Mouse (Mus musculus) kidney, embryonic 16.5 days (tissue): ENCODE results near the gene Hes2. TPM values are rescaled to one million over a fixed set of nuclear protein-coding genes. Genes with fewer than 3 reads are reported as not detected.

Experiments
- ATAC-seq: fragments of 200-750 bp; cut with Nextera tagmentation; 2 replicates; pipeline ENCODE4 v1.8.0; 2017; ENCODE audit warnings: moderate TSS enrichment; ENCODE audit not compliant: low FRiP score, low TSS enrichment
- H3K27ac ChIP-seq: fragments of 300-500 bp; sonication (generic); 2 replicates; pipeline ENCODE4 v1.5.1; 2014; ENCODE audit warnings: low read length
- H3K27me3 ChIP-seq: fragments of 300-500 bp; sonication (generic); 2 replicates; pipeline ENCODE4 v1.6.1; 2014; ENCODE audit warnings: low read length, control low read depth, mixed read lengths; ENCODE audit not compliant: insufficient read depth
- H3K36me3 ChIP-seq: fragments of 300-500 bp; sonication (generic); 2 replicates; pipeline ENCODE4 v1.6.1; 2014; ENCODE audit warnings: low read length, control low read depth, mixed read lengths; ENCODE audit not compliant: insufficient read depth
- H3K4me1 ChIP-seq: fragments of 300-500 bp; sonication (generic); 2 replicates; pipeline ENCODE4 v1.6.1; 2014; ENCODE audit warnings: low read length, control low read depth, mixed read lengths; ENCODE audit not compliant: insufficient read depth
- H3K4me2 ChIP-seq: fragments of 300-500 bp; sonication (generic); replicated peaks from 2 replicates; pipeline ENCODE4 v1.6.1; 2014; ENCODE audit warnings: low read depth, low read length
- H3K4me3 ChIP-seq: fragments of 300-500 bp; sonication (generic); 2 replicates; pipeline ENCODE4 v1.5.1; 2014; ENCODE audit warnings: mild to moderate bottlenecking, low read length
- H3K9ac ChIP-seq: fragments of 300-500 bp; sonication (generic); replicated peaks from 2 replicates; pipeline ENCODE4 v1.6.1; 2014; ENCODE audit warnings: low read length
- H3K9me3 ChIP-seq: fragments of 300-500 bp; sonication (generic); 2 replicates; pipeline ENCODE4 v1.6.1; 2016; ENCODE audit warnings: low read length, control low read depth
- WGBS: fragments of 180-500 bp; shearing (Covaris S2); extraction: QIAGEN DNeasy Blood & Tissue Kit; methylation state at CpG from one replicate; pipeline ENCODE4 v1.1.7; 2014; 5-methylcytosine and 5-hydroxymethylcytosine counted together
- polyA plus RNA-seq: library from polyadenylated mRNA; unstranded; fragments of >200 nt; fragmentation: Nextera tagmentation; extraction: Ambion mirVana; gene quantifications from 2 replicates; pipeline ENCODE4 v1.2.1, GENCODE M21; 2015

Gene Hes2
- polyA plus RNA-seq, 1 experiment from 2014 or later: 0.14 TPM

DNA sequence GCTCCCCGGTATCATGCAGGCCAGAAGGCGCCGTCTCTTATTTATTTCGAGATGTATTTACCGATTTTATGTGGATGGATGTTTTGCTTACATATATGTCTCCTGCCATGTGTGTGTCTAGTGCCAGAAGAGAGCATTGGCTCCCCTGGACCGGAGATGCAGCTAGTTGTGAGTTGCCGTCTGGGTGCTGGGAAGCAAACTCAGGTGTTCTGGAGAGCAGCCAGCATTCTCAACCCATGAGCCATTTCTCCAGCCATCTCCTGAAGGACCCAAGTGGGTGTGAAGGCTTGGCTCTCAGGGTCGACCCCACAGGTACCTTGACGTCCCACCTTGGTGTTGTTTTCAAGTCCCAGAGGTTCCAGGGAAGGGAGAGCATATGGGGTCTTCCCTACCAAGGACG lies 23.5 kb downstream of the Hes2 start:
- Histone ChIP-seq H3K27ac (no peak overlapping the region), H3K4me1 (peaks cover 42% of the 10 kb centered on the region), H3K9me3 (no peaks in the 10 kb centered on the region), H3K9ac (no peak overlapping the region), H3K4me2 (no peak overlapping the region), H3K4me3 (no peak overlapping the region), H3K27me3 (no peaks in the 10 kb centered on the region), H3K36me3 (no peaks in the 10 kb centered on the region)
- WGBS: 86% methylated on average over 10 of the region's 10 CpGs
- ATAC-seq: no peak

DNA sequence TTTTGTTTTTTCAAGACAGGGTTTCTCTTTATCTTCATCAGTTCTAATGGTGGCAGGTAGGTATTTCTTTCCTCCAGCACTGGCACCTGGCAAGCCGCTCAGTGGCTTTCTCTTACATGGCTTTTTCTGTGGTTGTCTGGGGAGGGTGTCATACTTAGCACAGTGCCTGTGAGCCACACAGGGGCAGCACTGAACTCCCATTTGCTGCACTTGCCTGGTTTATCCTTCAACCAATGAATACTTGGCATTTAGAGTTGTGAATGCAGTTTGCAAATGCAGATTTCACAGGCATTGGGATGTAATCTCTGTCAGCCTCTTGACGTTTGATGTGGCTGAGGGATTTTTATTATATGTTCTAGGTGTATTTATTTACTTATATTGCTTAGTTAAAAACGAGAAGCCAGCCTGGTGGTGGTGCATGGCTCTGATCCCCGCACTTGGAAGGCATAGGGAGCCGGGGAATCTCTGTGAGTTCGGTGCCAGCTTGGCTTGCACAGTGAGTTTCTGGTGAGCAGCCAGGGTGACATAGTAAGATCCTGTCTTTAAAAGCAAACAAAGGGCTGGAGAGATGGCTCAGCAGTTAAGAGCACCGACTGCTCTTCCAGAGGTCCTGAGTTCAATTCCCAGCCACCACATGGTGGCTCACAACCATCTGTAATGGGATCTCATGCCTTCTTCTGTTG lies 25.8 kb downstream of the Hes2 start:
- Histone ChIP-seq H3K4me3 (no peak overlapping the region), H3K27ac (no peak overlapping the region), H3K9me3 (no peaks in the 10 kb centered on the region), H3K36me3 (no peaks in the 10 kb centered on the region), H3K4me1 (peaks cover 27% of the 10 kb centered on the region), H3K27me3 (no peaks in the 10 kb centered on the region), H3K9ac (no peak overlapping the region), H3K4me2 (no peak overlapping the region)
- ATAC-seq: no peak
- WGBS: 67% methylated on average over 7 of the region's 7 CpGs

DNA sequence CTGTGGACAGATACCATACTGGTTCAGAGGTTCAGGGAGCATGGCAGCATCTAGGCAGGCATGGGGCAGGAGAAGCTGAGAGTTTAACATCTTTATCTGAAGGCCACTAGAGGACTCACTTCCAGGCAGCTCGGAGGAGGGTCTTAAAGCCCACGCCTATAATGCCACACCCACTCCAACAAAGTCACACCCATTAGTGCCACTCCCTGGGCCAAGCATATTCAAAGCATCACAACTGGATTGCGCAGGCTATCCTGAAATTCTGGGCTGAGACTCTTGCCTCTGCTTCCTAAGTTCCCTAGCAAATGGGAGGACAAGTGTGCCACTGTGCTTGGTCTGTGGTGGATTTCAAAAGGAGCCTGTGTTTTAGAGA lies 26.5 kb downstream of the Hes2 start:
- peak overlapping the region; percentile 20 for H3K4me3 ChIP-seq
- H3K27me3 ChIP-seq: no peaks in the 10 kb centered on the region
- H3K4me1 ChIP-seq: peaks cover 28% of the 10 kb centered on the region
- 3% methylated on average over 3 of the region's 3 CpGs for WGBS
- peak overlapping the region; percentile 2; the same call in 1 of the 2 replicates for H3K9ac ChIP-seq
- ATAC-seq: peak; percentile 64
- H3K9me3 ChIP-seq: no peaks in the 10 kb centered on the region
- no peaks in the 10 kb centered on the region for H3K36me3 ChIP-seq
- H3K4me2 ChIP-seq: peak overlapping the region; percentile 41
- H3K27ac ChIP-seq: peak overlapping the region; percentile 75

DNA sequence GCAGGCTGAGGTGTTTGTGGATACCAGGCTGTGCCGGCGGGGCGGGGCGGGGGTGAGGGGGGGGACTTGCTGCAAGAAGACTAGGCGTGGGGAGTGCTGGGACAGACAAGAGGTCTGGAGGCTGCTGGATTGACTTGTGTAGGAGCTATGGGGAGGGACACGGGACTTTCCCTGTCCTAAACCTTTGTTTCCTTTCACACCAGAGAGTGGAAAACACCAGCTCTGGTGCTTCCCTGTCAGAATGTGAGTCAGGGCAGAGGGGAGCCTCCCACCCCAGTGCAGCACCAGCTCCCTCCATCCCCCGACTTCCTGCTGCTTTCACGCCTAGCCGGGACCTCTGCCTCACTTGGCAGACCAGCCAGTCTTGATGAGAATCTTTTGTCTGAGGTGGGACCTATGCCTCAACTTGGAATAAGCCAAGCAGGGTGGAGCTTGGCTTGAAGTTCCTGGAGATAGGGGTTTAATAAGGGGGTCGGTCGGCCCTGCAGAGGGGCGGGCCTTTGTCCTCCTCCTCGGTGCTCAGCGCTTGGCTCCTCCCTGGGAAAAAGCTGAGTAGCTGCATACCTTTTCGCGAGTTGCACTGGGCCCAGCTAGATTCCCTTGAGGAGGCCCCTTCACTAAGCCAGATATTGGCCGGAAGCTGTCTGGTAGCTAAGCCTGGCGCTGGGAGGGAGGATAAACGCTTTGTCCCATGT lies 27.0 kb downstream of the Hes2 start:
- H3K27me3 ChIP-seq: no peaks in the 10 kb centered on the region
- peak overlapping the region; percentile 20 for H3K4me3 ChIP-seq
- H3K9me3 ChIP-seq: no peaks in the 10 kb centered on the region
- H3K36me3 ChIP-seq: no peaks in the 10 kb centered on the region
- H3K4me2 ChIP-seq: peak overlapping the region; percentile 41
- H3K27ac ChIP-seq: peak overlapping the region; percentile 75
- peak; percentile 80 for ATAC-seq
- H3K9ac ChIP-seq: peak overlapping the region; percentile 2
- under 1% methylated on average over 19 of the region's 19 CpGs for WGBS
- peaks cover 23% of the 10 kb centered on the region for H3K4me1 ChIP-seq

DNA sequence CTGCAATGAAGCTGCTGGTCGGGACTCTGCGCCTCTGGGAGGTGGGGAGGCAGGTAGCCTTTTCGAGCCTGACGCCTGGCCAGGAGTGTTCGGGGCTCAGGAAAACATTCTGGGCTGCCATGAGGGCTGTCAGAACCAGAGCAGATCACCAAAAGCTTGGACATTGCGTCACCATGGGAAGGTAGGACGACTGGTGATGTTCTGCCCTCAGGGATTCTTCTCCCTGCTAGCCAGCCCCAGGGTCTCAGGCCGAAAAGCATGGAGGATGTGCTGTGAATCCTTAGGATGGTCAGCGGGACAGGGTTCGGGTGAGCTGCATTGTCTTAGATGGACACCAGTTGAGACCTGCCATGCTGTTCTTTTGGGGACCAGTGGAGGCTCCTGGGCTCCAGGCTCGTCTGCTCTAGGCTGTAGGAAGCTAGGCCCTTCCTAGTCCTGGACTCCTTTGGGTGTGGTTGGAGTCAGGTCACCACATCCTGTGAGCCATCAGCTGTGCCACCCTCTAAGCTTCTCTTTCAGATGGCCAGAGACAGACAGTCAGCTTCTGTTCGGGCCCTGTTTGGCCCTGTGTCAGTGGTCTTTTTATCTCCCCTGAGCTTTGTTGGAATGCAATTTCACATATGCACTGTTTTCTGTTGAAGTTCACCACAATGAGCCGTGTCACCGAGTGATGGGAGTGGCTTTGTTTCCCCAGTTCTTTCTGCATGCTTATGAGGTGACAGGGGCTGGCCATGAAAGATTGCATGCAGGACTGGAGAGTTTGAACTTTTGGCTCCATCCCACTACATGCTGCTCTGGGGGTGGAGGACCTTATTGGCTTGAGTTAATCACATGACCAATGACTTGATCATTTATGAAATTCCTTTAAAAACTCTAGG lies 27.8 kb downstream of the Hes2 start:
- Histone ChIP-seq H3K36me3 (no peaks in the 10 kb centered on the region), H3K4me2 (peak overlapping the region; percentile 41), H3K27ac (peak overlapping the region; percentile 75), H3K4me1 (peaks cover 23% of the 10 kb centered on the region), H3K9me3 (no peaks in the 10 kb centered on the region), H3K27me3 (no peaks in the 10 kb centered on the region), H3K9ac (peak overlapping the region; percentile 2), H3K4me3 (peak overlapping the region; percentile 20)
- WGBS: 35% methylated on average over 14 of the region's 14 CpGs
- peak; percentile 32; the same call in 1 of the 2 replicates for ATAC-seq

DNA sequence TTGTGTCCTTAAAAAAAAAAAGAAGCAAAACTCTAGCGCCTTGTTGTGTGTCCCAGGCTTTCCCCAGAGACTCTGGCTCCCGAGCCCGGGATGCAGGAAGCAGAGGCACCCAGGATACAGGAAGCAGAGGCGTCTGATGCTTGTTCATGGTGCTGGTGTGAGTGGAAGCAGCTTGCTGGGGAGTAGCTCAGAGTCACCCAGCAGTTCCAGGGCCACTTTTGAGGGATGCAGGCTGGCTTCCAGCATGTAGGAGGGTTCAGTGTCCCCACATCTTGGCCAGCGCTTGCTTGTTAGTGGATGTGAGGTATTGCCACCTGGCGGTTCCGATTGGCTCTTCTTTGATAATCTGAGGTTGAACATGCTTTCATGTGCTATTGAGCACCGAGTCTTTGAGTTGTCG lies 28.5 kb downstream of the Hes2 start:
- WGBS: 84% methylated on average over 9 of the region's 9 CpGs
- no peak overlapping the region for H3K4me3 ChIP-seq
- H3K36me3 ChIP-seq: no peaks in the 10 kb centered on the region
- no peak for ATAC-seq
- no peak overlapping the region for H3K27ac ChIP-seq
- H3K9me3 ChIP-seq: no peaks in the 10 kb centered on the region
- H3K4me1 ChIP-seq: peaks cover 23% of the 10 kb centered on the region
- H3K9ac ChIP-seq: no peak overlapping the region
- H3K4me2 ChIP-seq: 0 out of 2 replicates have a peak overlapping the region, but pooled peaks have one; percentile 41
- no peaks in the 10 kb centered on the region for H3K27me3 ChIP-seq

DNA sequence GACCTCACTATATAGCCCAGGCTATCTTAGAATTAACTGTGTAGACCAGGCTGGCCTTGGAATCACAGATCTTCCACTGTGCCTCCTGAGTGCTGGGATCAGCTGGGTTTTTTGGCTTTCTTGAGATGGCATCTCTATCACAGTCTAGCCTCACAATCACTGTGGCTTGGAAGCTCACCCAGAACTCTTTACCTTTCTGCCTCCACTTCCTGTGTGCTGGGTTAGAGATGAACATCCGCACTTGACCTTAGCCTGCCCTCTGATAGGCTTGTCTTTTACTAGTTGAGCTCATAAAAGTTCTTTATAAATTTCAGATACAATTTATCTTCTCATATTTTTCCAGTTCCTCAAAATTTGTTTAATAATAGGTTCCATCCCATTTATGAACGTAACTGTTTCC lies 30.0 kb downstream of the Hes2 start:
- WGBS: 97% methylated on average over 2 of the region's 2 CpGs
- Histone ChIP-seq H3K4me1 (peaks cover 23% of the 10 kb centered on the region), H3K27ac (no peak overlapping the region), H3K4me3 (no peak overlapping the region), H3K27me3 (no peaks in the 10 kb centered on the region), H3K9me3 (no peaks in the 10 kb centered on the region), H3K9ac (no peak overlapping the region), H3K4me2 (no peak overlapping the region), H3K36me3 (no peaks in the 10 kb centered on the region)
- ATAC-seq: no peak

DNA sequence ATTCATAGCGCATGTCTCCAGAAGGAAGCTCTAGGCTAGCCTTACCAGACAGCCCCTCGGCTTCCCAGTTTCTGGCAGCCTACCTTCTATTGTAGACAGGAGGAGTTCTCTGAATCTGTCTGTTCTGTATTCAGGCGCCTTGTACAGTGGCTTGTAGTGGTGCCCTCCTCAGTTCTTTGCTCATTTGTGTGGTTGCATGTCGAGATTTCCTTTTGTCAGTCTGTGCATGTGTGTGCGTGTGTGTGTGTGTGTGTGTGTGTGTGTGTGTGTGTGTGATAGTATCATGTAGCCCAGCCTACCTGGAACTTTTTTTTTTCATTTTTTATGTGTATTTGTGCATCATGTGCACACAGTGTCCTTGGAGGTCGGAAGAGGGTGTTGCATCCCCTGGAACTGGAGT lies 30.4 kb downstream of the Hes2 start:
- Histone ChIP-seq H3K9ac (no peak overlapping the region), H3K4me2 (no peak overlapping the region), H3K4me1 (peaks cover 23% of the 10 kb centered on the region), H3K36me3 (no peaks in the 10 kb centered on the region), H3K4me3 (no peak overlapping the region), H3K27ac (no peak overlapping the region), H3K9me3 (no peaks in the 10 kb centered on the region), H3K27me3 (no peaks in the 10 kb centered on the region)
- WGBS: 92% methylated on average over 6 of the region's 6 CpGs
- ATAC-seq: no peak

DNA sequence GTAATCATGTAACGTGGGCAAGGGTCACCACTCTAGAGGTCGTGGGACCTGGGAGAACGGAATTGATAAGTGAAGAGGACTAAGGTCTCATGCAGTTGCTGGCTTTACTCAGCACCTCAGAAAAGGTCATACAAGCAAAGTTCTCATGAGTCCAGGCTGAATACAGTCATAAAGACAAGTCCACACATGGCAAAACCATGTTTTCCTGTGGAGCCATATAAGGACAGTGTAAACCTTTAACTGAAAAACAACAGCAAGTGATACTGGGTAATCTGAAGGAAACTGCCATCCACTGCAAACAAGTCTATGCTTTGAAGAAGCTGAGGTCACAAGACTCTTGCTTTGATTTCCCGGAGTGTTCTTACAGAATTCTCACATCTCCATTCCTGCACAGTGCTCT lies 31.0 kb downstream of the Hes2 start:
- H3K36me3 ChIP-seq: no peaks in the 10 kb centered on the region
- ATAC-seq: no peak
- 83% methylated on average over 4 of the region's 4 CpGs for WGBS
- H3K27me3 ChIP-seq: no peaks in the 10 kb centered on the region
- H3K4me3 ChIP-seq: no peak overlapping the region
- H3K9ac ChIP-seq: no peak overlapping the region; the same call in 1 of the 2 replicates
- no peaks in the 10 kb centered on the region for H3K9me3 ChIP-seq
- no peak overlapping the region for H3K4me2 ChIP-seq
- peaks cover 27% of the 10 kb centered on the region for H3K4me1 ChIP-seq
- peak overlapping the region; percentile 17; the same call in 1 of the 2 replicates for H3K27ac ChIP-seq
